Mouse (Mus musculus): Measurements from ENCODE around the gene Lgals12.

Gene Lgals12

GRCm38 (mm10) chr19:7583101-7583500 is 23.9 kb downstream of the Lgals12 start:
- DNase-seq = no peak

GRCm38 (mm10) chr19:7581042-7581441 is 26.0 kb downstream of the Lgals12 start:
- DNase-seq = no peak

DNA sequence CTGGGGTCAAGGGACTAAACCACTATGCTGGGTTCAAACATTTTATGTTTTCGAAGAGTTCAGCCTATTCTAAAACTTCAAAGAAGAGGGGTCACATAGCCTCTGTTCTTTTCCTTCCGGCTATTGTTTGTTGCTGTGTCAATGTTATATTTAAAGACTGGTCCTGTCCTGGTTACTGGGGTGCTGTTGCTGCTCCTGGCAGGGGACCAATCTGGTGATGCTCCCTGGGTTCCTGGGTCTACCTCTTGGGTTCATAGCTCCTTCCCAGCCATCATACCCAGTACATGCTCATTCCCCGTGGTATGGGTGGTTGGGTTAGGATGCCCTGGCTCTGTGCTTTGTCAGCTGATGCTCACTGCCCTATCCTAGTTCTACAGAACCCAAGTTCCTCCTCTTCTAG is 29.3 kb downstream of the Lgals12 start:
- DNase-seq = no peak

GRCm38 (mm10) chr19:7576180-7576579 is 30.8 kb downstream of the Lgals12 start:
- DNase-seq = no peak

- no peak for DNase-seq
Measured at GRCm38 (mm10) chr19:7569650-7570049, 37.3 kb downstream of the Lgals12 start.

- DNase-seq = no peak
Measured at GRCm38 (mm10) chr19:7568364-7568763, 38.6 kb downstream of the Lgals12 start.

DNA sequence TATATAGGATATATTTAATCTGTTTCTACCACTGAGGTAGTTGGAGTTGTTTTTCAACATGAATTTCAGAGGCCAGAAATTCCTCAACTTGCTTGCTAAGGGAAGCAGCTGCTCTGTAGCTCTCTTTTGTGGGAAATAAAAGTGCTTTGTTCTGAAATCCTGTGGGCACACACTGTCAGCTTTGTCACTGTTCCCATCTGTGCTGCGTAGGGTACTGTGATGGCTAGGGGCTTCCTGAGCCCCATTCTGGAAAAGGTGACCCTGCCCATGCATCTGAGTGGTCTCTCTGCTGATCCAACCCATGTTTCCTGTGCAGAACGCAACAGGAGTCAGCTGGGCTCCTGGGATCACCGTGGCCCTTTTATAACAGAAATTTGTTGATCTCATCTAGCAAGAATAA is 40.2 kb downstream of the Lgals12 start:
- DNase-seq = no peak

- no peak for DNase-seq
Measured at GRCm38 (mm10) chr19:7564457-7564856, 42.5 kb downstream of the Lgals12 start.

- no peak for DNase-seq
Measured at GRCm38 (mm10) chr19:7563676-7564075, 43.3 kb downstream of the Lgals12 start.

- DNase-seq = no peak
Measured at GRCm38 (mm10) chr19:7562601-7563129, 44.3 kb downstream of the Lgals12 start.

GRCm38 (mm10) chr19:7561456-7561855 is 45.5 kb downstream of the Lgals12 start:
- no peak for DNase-seq

- no peak for DNase-seq
Measured at GRCm38 (mm10) chr19:7559986-7560385, 47.0 kb downstream of the Lgals12 start.

DNA sequence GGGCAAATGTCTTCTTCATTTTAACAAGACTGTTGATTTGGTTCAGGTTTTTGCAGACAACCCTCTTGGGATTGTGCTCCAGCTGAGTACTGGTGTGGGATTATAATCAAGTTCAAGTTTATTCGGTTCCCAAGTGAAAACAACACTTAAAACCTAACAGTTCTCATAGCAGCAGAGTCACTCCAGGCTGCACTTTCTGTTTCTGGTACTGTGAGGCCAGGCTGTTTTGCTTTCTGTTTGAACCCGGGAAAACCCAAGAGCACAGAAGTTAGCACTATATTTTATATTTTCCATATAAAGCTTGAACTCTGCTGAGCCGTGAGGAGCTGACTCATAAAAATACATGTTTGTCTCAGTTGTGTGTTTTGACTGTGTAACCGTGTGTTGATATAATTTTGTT is 48.3 kb downstream of the Lgals12 start:
- DNase-seq = no peak

DNA sequence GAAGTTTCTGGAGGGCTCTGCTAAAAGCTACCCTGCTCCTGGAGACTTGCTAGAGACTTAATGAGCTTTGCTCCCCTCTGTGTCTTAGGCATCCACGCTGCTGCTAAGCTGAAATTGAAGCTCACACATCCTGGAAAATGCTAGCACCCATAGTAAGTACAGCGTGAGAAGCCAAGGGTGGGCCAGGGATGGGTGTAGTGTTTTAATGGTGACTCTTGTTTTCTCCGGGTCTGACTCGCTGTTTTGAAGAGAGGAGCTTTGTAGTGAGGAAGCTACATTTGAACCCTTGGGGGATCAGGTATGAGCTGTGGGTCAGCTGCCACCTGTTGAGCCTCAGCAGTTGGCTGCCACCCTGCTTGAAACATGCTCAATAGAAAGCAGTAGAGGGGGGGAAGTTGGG is 49.1 kb downstream of the Lgals12 start:
- DNase-seq = no peak

- DNase-seq = peak; percentile 25
Measured at GRCm38 (mm10) chr19:7557328-7557822, 49.6 kb downstream of the Lgals12 start, which contains the start of gene Pla2g16. Gene Pla2g16, plus strand, starts transcription at chr19:7557459.

DNA sequence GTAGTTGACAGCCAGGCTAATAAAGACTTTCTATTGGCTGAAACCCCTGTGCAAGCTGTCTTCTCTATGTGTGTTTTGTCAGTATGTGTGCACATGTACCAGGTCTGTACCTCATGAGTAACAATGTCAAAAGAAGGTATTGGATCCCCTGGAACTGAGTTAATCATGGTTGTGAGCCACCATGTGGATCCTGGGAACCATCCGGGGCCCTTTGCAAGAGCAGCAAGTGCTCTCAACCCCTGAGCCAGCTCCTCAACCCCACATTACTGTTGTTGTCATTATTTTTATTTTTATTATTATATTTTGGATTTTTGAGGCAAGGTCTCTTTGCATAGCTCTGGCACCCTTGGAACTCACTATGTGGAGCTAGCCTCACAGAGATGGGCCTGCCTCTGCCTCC is 50.4 kb downstream of the Lgals12 start:
- DNase-seq = no peak

DNA sequence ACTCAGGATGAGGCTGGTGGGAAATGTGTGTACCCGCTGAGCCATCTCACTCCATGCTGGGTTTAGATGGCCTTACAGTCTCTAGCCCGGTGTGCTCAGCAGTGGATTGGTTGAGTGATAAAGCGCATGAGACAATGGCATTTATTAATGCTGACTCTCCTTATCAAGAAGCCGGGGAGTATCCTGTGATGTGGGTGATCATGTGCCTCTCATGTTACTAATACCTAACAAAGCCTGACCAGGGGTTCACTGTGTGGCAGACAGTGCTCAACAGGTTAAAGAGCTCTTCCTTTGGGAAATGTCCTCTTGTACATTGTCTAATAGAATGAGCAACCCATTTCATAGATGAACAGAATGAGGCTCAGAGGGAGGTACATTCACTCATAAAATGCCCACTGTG is 52.1 kb downstream of the Lgals12 start:
- no peak for DNase-seq

- DNase-seq = no peak
Measured at GRCm38 (mm10) chr19:7553441-7553840, 53.6 kb downstream of the Lgals12 start.

GRCm38 (mm10) chr19:7552301-7552673 is 54.7 kb downstream of the Lgals12 start:
- no peak for DNase-seq

GRCm38 (mm10) chr19:7551550-7552300 is 55.3 kb downstream of the Lgals12 start:
- no peak for DNase-seq

DNA sequence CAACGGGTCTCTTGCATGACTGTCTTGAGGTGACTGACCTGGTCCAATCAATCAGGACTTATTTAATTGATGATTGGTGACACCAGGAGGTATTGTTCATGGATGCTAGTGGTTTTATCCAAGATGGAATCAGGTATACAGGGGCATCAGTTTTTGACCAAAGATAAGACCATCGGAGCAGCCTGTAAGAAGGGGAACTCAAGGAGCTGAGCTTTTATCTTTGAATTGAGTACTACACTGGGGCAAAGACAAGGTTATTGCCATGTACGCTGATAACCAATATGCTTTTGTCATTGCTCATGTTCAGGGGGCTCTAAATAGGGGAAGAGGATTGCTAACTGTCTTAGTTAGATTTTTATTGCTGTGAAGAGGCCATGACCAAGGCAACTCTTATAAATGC is 58.1 kb downstream of the Lgals12 start:
- DNase-seq = no peak

Data from right cerebral cortex, postnatal 4 days (tissue).